Mouse (Mus musculus) brown adipose tissue, adult 24 weeks (tissue): ENCODE results near the gene Rrp1b. TPM values are rescaled to one million over a fixed set of nuclear protein-coding genes. Genes with fewer than 3 reads are reported as not detected.
"Not testable (repeated sequence)": the region's sequence is repeated elsewhere in the genome, so short reads cannot be mapped to it uniquely, and the experiment has no call there.

ENCODE experiments used
- H3K27ac ChIP-seq: fragments of 200-500 bp; replicated peaks from 2 replicates; pipeline ENCODE4 v1.5.1; 2012; ENCODE audit warnings: low read depth, mild to moderate bottlenecking, low read length
- H3K4me1 ChIP-seq: fragments of 200-500 bp; 2 replicates; pipeline ENCODE4 v1.6.1; 2012; ENCODE audit warnings: low read length, mixed read lengths; ENCODE audit not compliant: control insufficient read depth, insufficient read depth, insufficient read length
- H3K4me3 ChIP-seq: fragments of 200-500 bp; 2 replicates; pipeline ENCODE4 v1.5.1; 2012; ENCODE audit warnings: low read depth, mild to moderate bottlenecking, low read length, moderate library complexity; ENCODE audit not compliant: insufficient read depth
- polyA plus RNA-seq: library from polyadenylated mRNA; stranded (reverse); fragments of >200 nt; gene quantifications from 2 replicates; pipeline ENCODE4 v1.2.4, GENCODE M21; 2012; ENCODE audit not compliant: missing spikeins, insufficient read depth, insufficient read length

The Rrp1b gene
- polyA plus RNA-seq, 1 experiment = 5.9 TPM

GRCm38 (mm10) chr17:32050609-32051008, 14.7 kb downstream of the Rrp1b start:
- H3K27ac ChIP-seq = no peak overlapping the region
- no peak overlapping the region for H3K4me3 ChIP-seq
- H3K4me1 ChIP-seq = peaks cover 3% of the 10 kb centered on the region; the same call in 1 of the 2 replicates

GRCm38 (mm10) chr17:32052237-32053080, 16.6 kb downstream of the Rrp1b start:
- Histone ChIP-seq H3K27ac (no peak overlapping the region), H3K4me3 (no peak overlapping the region), H3K4me1 (peaks cover 3% of the 10 kb centered on the region; the same call in 1 of the 2 replicates)

GRCm38 (mm10) chr17:32053677-32054076, 17.8 kb downstream of the Rrp1b start:
- Histone ChIP-seq H3K4me1 (peaks cover 3% of the 10 kb centered on the region; the same call in 1 of the 2 replicates), H3K27ac (no peak overlapping the region)

GRCm38 (mm10) chr17:32057843-32058242, 21.9 kb downstream of the Rrp1b start:
- Histone ChIP-seq H3K27ac (no peak overlapping the region), H3K4me1 (no peaks in the 10 kb centered on the region), H3K4me3 (no peak overlapping the region)

More at GRCm38 (mm10) chr17:32053677-32054076, 17.8 kb downstream of the Rrp1b start:
- H3K4me3 ChIP-seq = no peak overlapping the region

GRCm38 (mm10) chr17:32059084-32059483, 23.2 kb downstream of the Rrp1b start:
- H3K4me3 ChIP-seq = no peak overlapping the region
- no peaks in the 10 kb centered on the region for H3K4me1 ChIP-seq
- no peak overlapping the region for H3K27ac ChIP-seq

GRCm38 (mm10) chr17:32061219-32061618, 25.3 kb downstream of the Rrp1b start:
- no peaks in the 10 kb centered on the region for H3K4me1 ChIP-seq
- H3K4me3 ChIP-seq = no peak overlapping the region
- no peak overlapping the region for H3K27ac ChIP-seq

- no peak overlapping the region for H3K27ac ChIP-seq
- H3K4me1 ChIP-seq = no peaks in the 10 kb centered on the region
- no peak overlapping the region for H3K4me3 ChIP-seq
These were observed 27.8 kb downstream of the Rrp1b start for GRCm38 (mm10) chr17:32063654-32064053.

GRCm38 (mm10) chr17:32064762-32065161, 28.9 kb downstream of the Rrp1b start:
- H3K4me3 ChIP-seq, H3K27ac ChIP-seq, H3K4me1 ChIP-seq: not testable (repeated sequence)

GRCm38 (mm10) chr17:32067541-32067940, 31.6 kb downstream of the Rrp1b start:
- H3K4me3 ChIP-seq = no peak overlapping the region
- no peaks in the 10 kb centered on the region for H3K4me1 ChIP-seq
- H3K27ac ChIP-seq = no peak overlapping the region

- Histone ChIP-seq H3K4me3 (no peak overlapping the region), H3K27ac (no peak overlapping the region), H3K4me1 (no peaks in the 10 kb centered on the region)
These were observed 32.5 kb downstream of the Rrp1b start for GRCm38 (mm10) chr17:32068381-32068780.

- no peak overlapping the region for H3K4me3 ChIP-seq
- H3K4me1 ChIP-seq = no peaks in the 10 kb centered on the region
- H3K27ac ChIP-seq = no peak overlapping the region
These were observed 32.9 kb downstream of the Rrp1b start for GRCm38 (mm10) chr17:32068810-32069209.

GRCm38 (mm10) chr17:32073359-32073758, 37.5 kb downstream of the Rrp1b start:
- Histone ChIP-seq H3K4me1 (no peaks in the 10 kb centered on the region), H3K27ac (no peak overlapping the region), H3K4me3 (no peak overlapping the region)

GRCm38 (mm10) chr17:32074658-32075057, 38.8 kb downstream of the Rrp1b start:
- Histone ChIP-seq H3K4me3 (no peak overlapping the region), H3K4me1 (no peaks in the 10 kb centered on the region), H3K27ac (no peak overlapping the region)

- H3K27ac ChIP-seq = no peak overlapping the region
- no peak overlapping the region for H3K4me3 ChIP-seq
- H3K4me1 ChIP-seq = no peaks in the 10 kb centered on the region
These were observed 39.3 kb downstream of the Rrp1b start for GRCm38 (mm10) chr17:32075164-32075563.

GRCm38 (mm10) chr17:32083351-32083750, 47.5 kb downstream of the Rrp1b start:
- Histone ChIP-seq H3K27ac (no peak overlapping the region), H3K4me3 (no peak overlapping the region), H3K4me1 (no peaks in the 10 kb centered on the region)

- Histone ChIP-seq H3K27ac (no peak overlapping the region), H3K4me1 (no peaks in the 10 kb centered on the region), H3K4me3 (no peak overlapping the region)
These were observed 51.2 kb downstream of the Rrp1b start for GRCm38 (mm10) chr17:32087069-32087468.
